8 mouse cellular contexts compared by ENCODE assay signal in the genomic region with DNA sequence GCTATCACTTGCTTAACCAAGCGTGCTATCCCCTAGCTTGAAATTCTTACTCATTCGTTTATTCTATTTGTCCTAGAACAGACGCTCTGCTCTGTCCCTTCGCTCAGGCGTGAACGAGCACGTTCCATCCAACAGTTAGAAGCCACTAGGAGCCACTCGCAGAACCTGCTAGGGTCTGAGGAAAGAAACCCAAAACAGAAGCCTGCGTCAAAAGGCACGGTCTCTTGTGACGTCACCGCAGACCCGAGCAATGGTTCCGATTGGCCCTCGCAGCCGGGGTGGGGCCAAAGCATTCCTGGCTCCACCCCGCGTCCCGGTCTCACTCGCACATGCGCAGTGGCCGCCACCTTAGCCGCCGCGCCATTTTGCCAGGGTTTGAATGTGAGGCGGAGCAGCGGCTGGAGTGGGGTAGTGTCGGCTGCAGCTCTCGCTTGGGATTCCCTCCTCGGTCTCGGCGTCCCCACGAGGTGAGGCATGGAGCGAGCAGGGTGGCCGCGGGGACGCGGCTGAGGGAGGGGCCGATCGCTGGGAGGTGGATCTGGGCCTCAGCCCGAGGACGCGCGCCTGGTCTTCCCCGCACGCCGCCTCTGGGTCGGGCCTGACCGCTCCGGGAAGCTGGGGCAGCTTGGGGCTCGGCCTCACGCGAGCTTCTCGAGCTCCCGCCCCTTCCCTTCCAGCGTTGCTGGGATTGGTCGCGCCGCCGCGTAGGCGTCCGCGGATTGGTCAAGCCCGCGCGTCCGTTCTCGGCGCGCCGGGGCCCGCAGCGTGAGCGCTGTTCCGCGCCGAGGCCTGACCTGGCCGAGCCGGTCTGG. TPM values are rescaled to one million over a fixed set of nuclear protein-coding genes. Genes with fewer than 3 reads are reported as not detected.
A peak's percentile ranks its signal among the peaks of the same experiment; 100 is the strongest.
DNase-seq lines count a peak whose midpoint lies in the region; ATAC-seq lines count a peak whose summit lies in the region.

TSS of gene Cse1l (plus strand) at position 330 of the 812 bp plus-strand sequence.

- ATAC-seq in erythroblast, adult 5-6 weeks (replicated peaks; ENCODE audit: low FRiP score, poor library complexity, severe bottlenecking) = peak; percentile 88
- peak; percentile 98 for ATAC-seq in kidney, embryonic 15.5 days (replicated peaks; ENCODE audit: low FRiP score)
- peak; percentile 84 for ATAC-seq in monocyte, adult 5-6 weeks (replicated peaks; ENCODE audit: insufficient number of reproducible peaks, low FRiP score, low TSS enrichment, poor library complexity, severe bottlenecking)

- H3K9ac ChIP-seq in kidney, embryonic 15.5 days = peak within 1 kb of the TSS; percentile 88

- peak within 1 kb of the TSS; percentile 84 for H3K4me3 ChIP-seq in heart, embryonic 10.5 days
- H3K4me3 ChIP-seq in kidney, embryonic 15.5 days (replicated peaks) = peak within 1 kb of the TSS; percentile 89

- peaks cover 18% of the 10 kb centered on the region for H3K4me1 ChIP-seq in heart, embryonic 10.5 days
- peaks cover 15% of the 10 kb centered on the region for H3K4me1 ChIP-seq in kidney, embryonic 15.5 days

- H3K27me3 ChIP-seq in heart, embryonic 10.5 days (ENCODE audit: insufficient read depth, poor library complexity, severe bottlenecking) = no peaks in the 10 kb centered on the region
- no peaks in the 10 kb centered on the region for H3K27me3 ChIP-seq in kidney, embryonic 15.5 days

- WGBS in heart, embryonic 10.5 days = under 1% methylated on average over 77 of the region's 80 CpGs
- under 1% methylated on average over 77 of the region's 80 CpGs for WGBS in kidney, embryonic 15.5 days

- peak; percentile 98 for DNase-seq in B cell, adult 2 months
- peak; percentile 99 for DNase-seq in brain, adult 2 months (ENCODE audit: low read depth, low spot score)
- peak; percentile 99 for DNase-seq in heart, embryonic 10.5 days (ENCODE audit: low spot score)
- DNase-seq in liver = peak; percentile 98
- DNase-seq in spleen, postnatal 4 days (ENCODE audit: low spot score in 2 of 2) = peak; percentile 98 to 100

- H3K27ac ChIP-seq in heart, embryonic 10.5 days = peak within 1 kb of the TSS; percentile 98
- peak within 1 kb of the TSS; percentile 99 for H3K27ac ChIP-seq in kidney, embryonic 15.5 days

- peak within 1 kb of the TSS; percentile 75 for H3K4me2 ChIP-seq in kidney, embryonic 15.5 days

- H3K9me3 ChIP-seq in heart, embryonic 10.5 days = no peaks in the 10 kb centered on the region
- H3K9me3 ChIP-seq in kidney, embryonic 15.5 days (replicated peaks) = no peaks in the 10 kb centered on the region

- H3K36me3 ChIP-seq in heart, embryonic 10.5 days = peaks cover 12% of the 10 kb centered on the region
- peaks cover 13% of the 10 kb centered on the region for H3K36me3 ChIP-seq in kidney, embryonic 15.5 days

RNA-seq across cellular contexts. Expression of gene Cse1l, which starts in this region (rescaled TPM):
- total RNA-seq in erythroblast, adult 5-6 weeks (2015; ENCODE audit: low replicate concordance) = 45.6 and 53.0 TPM in 2 replicates
- 34.1 and 51.6 TPM in 2 replicates for total RNA-seq in erythroblast, adult 5-6 weeks (2017; ENCODE audit: low replicate concordance)
- polyA plus RNA-seq in heart, embryonic 10.5 days (2016; fragmentation: Nextera tagmentation; extraction: Ambion mirVana) = 147 and 155 TPM in 2 replicates
- polyA plus RNA-seq in kidney, embryonic 15.5 days (2015; fragmentation: Nextera tagmentation; extraction: Ambion mirVana) = 136 and 138 TPM in 2 replicates
- 70.7 to 108 TPM (median 105 TPM) in 3 replicates for total RNA-seq in monocyte, adult 5-6 weeks (2017)

Comparison
In these comparisons a context has a peak if more than half of its experiments do, and no peak if none do; other contexts are left out.
1. Peak in every context shown above with its lines: DNase-seq, ATAC-seq, H3K4me3 ChIP-seq and H3K27ac ChIP-seq.